Mouse (Mus musculus): ENCODE data around the gene Gm28230.

GRCm38 (mm10) chr2:74702820-74703219, 23.7 kb upstream of the Gm28230 start:
- TF ChIP-seq CTCF (IDR thresholded peaks at IDR 0.05; ENCODE audit: low read depth) (no peak), EP300 (IDR thresholded peaks at IDR 0.05; ENCODE audit: low read depth) (no peak)
